Mouse (Mus musculus) heart, postnatal 0 days (tissue): ENCODE measurements around the gene Rptor. TPM values are rescaled to one million over a fixed set of nuclear protein-coding genes. Genes with fewer than 3 reads are reported as not detected.

Experiments used
- ATAC-seq: fragments of 200-750 bp; cut with Nextera tagmentation; 2 replicates; pipeline ENCODE4 v1.8.0; 2017; ENCODE audit warnings: low read depth, moderate number of reproducible peaks, moderate library complexity; ENCODE audit not compliant: insufficient read depth
- DNase-seq: peaks from one replicate; pipeline ENCODE4 v3.0.0-alpha.2; 2016; ENCODE audit warnings: low spot score
- H3K27ac ChIP-seq: fragments of 300-500 bp; sonication (generic); 2 replicates; pipeline ENCODE4 v1.5.1; 2014; ENCODE audit warnings: low read depth, mild to moderate bottlenecking
- H3K27me3 ChIP-seq: fragments of 300-500 bp; sonication (generic); 2 replicates; pipeline ENCODE4 v1.6.1; 2014; ENCODE audit warnings: low read length, mixed read lengths; ENCODE audit not compliant: control insufficient read depth, insufficient read depth
- H3K36me3 ChIP-seq: fragments of 300-500 bp; sonication (generic); replicated peaks from 2 replicates; pipeline ENCODE4 v1.6.1; 2014; ENCODE audit warnings: low read length, mixed read lengths; ENCODE audit not compliant: control insufficient read depth, insufficient read depth
- H3K4me1 ChIP-seq: fragments of 300-500 bp; sonication (generic); 2 replicates; pipeline ENCODE4 v1.6.1; 2014; ENCODE audit warnings: antibody characterized with exemption; ENCODE audit not compliant: control insufficient read depth, insufficient read depth
- H3K4me2 ChIP-seq: fragments of 300-500 bp; sonication (generic); 2 replicates; pipeline ENCODE4 v1.6.1; 2014; ENCODE audit warnings: low read depth, mild to moderate bottlenecking, low read length, moderate library complexity
- H3K4me3 ChIP-seq: fragments of 300-500 bp; sonication (generic); 2 replicates; pipeline ENCODE4 v1.5.1; 2014; ENCODE audit warnings: low read depth, low read length
- H3K9ac ChIP-seq: fragments of 300-500 bp; sonication (generic); replicated peaks from 2 replicates; pipeline ENCODE4 v1.6.1; 2014; ENCODE audit warnings: low read depth, low read length, mixed read lengths
- H3K9me3 ChIP-seq: fragments of 300-500 bp; sonication (generic); replicated peaks from 2 replicates; pipeline ENCODE4 v1.6.1; 2016; ENCODE audit warnings: low read length; ENCODE audit not compliant: control insufficient read depth
- CTCF ChIP-seq: IDR thresholded peaks from 2 replicates; pipeline ENCODE4 v1.5.1; 2016; ENCODE audit warnings: antibody characterized with exemption, control low read depth, low read depth
- EP300 ChIP-seq: IDR thresholded peaks from 2 replicates; pipeline ENCODE4 v1.6.1; 2016; ENCODE audit warnings: antibody characterized with exemption, low read depth
- WGBS: fragments of 180-500 bp; shearing (Covaris S2); extraction: QIAGEN DNeasy Blood & Tissue Kit; methylation state at CpG from one replicate; pipeline ENCODE4 v1.1.7; 2014; 5-methylcytosine and 5-hydroxymethylcytosine counted together
- polyA plus RNA-seq: library from polyadenylated mRNA; unstranded; fragments of >200 nt; fragmentation: Nextera tagmentation; extraction: Ambion mirVana; gene quantifications from 2 replicates; pipeline ENCODE4 v1.2.1, GENCODE M21; 2015
- total RNA-seq: library from RNA; depleted of rRNA; stranded (reverse); fragments of >200 nt; gene quantifications from 2 replicates; pipeline ENCODE4 v1.2.3, GENCODE M21; 2014; ENCODE audit warnings: low replicate concordance; rRNA removed

The Rptor gene
- total and polyA plus RNA-seq, 2 experiments from 2014 or later, result 4.8 to 39.8 TPM

DNA sequence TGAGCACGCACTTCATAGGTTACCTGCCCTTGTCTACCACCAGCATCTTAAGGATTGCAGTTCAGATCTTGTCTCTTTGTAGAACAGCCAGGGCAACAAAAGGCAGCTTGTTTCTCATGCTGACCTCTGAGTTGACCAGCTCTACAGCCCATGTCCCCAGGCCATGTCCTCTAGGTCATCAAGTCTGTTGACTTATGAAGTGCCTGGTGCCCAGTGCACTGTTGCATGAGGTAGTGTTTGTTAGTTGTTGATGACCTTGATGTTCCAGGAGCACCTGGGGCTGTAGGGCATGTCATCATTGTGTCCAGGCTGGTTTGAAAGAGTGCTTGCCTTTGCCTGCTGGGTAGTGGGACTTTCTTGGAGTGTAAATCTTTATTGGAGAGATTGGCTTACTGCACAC is 344.7 kb downstream of the Rptor start:
- Histone ChIP-seq H3K9ac (no peak overlapping the region), H3K9me3 (no peaks in the 10 kb centered on the region), H3K27ac (no peak overlapping the region), H3K4me2 (no peak overlapping the region), H3K36me3 (no peaks in the 10 kb centered on the region), H3K4me3 (no peak overlapping the region), H3K27me3 (no peaks in the 10 kb centered on the region), H3K4me1 (peaks cover 40% of the 10 kb centered on the region)
- WGBS, result 100% methylated on average over 1 of the region's 1 CpGs
- DNase-seq (no peak), ATAC-seq (no peak)
- TF ChIP-seq CTCF (no peak), EP300 (no peak)

DNA sequence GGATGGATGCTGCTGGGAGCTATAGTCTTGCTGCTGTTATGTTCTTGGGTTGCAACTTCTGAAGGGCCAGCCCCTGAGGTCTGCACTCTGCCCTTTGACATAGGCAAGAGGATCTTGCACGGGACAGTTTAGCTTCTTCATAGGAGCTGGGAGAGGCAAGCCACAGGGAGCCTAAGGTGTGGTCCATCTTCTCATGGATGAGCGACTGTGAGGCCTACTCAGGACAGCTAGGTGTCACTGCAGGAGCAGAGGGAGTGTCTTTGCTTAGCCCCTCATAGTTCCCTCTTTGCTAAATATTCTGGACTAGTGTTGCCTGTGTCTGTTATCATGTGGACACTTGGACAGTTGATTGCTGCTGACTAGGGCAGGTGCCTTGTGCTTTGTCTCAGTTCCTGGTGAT is 345.2 kb downstream of the Rptor start:
- Histone ChIP-seq H3K27me3 (no peaks in the 10 kb centered on the region), H3K27ac (peak overlapping the region; percentile 49; the same call in 1 of the 2 replicates), H3K4me1 (peaks cover 44% of the 10 kb centered on the region), H3K4me2 (no peak overlapping the region), H3K4me3 (no peak overlapping the region), H3K9me3 (no peaks in the 10 kb centered on the region), H3K9ac (no peak overlapping the region), H3K36me3 (no peaks in the 10 kb centered on the region)
- ATAC-seq (no peak), DNase-seq (no peak)
- 57% methylated on average over 2 of the region's 2 CpGs for WGBS
- TF ChIP-seq CTCF (peak; percentile 52), EP300 (no peak)

DNA sequence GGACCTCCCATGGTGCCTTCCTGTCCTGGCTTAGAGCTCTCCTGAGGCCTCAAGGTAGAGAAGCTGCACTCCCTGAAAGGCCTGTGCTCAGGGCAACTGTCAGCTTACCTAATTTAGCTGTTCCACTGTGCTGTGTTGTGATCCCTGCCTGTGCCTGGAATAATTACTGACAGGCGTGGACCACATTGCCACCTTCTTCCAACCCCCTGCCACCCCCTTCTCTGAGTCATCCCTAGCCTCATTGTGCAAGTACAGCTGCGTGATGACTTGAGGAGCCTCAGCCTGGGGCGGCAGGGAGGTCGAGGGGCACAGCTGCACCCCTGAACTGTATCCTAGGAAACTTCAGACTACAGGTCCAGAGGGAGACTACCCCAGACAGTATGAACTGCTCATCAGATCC is 345.6 kb downstream of the Rptor start:
- no peak for ATAC-seq
- peaks cover 48% of the 10 kb centered on the region for H3K4me1 ChIP-seq
- H3K36me3 ChIP-seq, result no peaks in the 10 kb centered on the region
- H3K27me3 ChIP-seq, result no peaks in the 10 kb centered on the region
- TF ChIP-seq CTCF, result no peak
- TF ChIP-seq EP300, result no peak
- DNase-seq, result no peak
- H3K4me3 ChIP-seq, result no peak overlapping the region
- no peak overlapping the region for H3K4me2 ChIP-seq
- H3K9me3 ChIP-seq, result no peaks in the 10 kb centered on the region
- peak overlapping the region; percentile 49 for H3K27ac ChIP-seq
- 62% methylated on average over 4 of the region's 4 CpGs for WGBS
- peak overlapping the region; percentile 15; the same call in 1 of the 2 replicates for H3K9ac ChIP-seq

DNA sequence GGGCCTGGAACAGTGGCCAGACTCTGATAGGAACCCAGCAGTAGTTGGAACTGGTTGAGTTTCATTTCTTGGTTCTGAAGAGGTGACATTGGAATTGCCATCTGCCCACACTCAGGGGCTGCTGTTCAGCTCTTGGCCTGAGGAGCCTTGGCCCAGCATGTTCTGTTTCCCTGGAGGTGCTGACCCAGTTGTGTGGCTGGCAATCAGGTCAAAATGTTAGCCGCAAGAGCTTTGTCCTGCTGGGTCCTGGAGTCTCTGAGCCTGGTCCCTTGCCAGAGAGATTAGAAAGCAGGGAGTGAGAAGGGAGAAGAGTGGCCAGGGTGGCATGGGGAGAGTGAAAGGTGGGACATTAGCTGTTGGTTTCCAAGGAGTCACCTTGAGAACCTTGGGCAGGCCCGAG is 346.1 kb downstream of the Rptor start:
- TF ChIP-seq CTCF (no peak), EP300 (no peak)
- H3K9ac ChIP-seq, result no peak overlapping the region
- no peak for DNase-seq
- H3K36me3 ChIP-seq, result no peaks in the 10 kb centered on the region
- H3K4me2 ChIP-seq, result no peak overlapping the region
- ATAC-seq, result 0 out of 2 replicates have a peak, but pooled peaks have one; percentile 16
- WGBS, result 38% methylated on average over 2 of the region's 2 CpGs
- peaks cover 53% of the 10 kb centered on the region for H3K4me1 ChIP-seq
- H3K9me3 ChIP-seq, result no peaks in the 10 kb centered on the region
- H3K27ac ChIP-seq, result peak overlapping the region; percentile 49
- H3K27me3 ChIP-seq, result no peaks in the 10 kb centered on the region
- no peak overlapping the region for H3K4me3 ChIP-seq

Other genes with a start within 250 kb of the Rptor start
- gene Sgsh, start 247.4 kb upstream of the Rptor start, total RNA-seq, result 3.1 and 14.8 TPM in 2 replicates
- 4.7 and 6.5 TPM in 2 replicates for gene Sgsh, start 247.4 kb upstream of the Rptor start, polyA plus RNA-seq
- 4.0 and 4.4 TPM in 2 replicates for gene Slc26a11, start 247.3 kb upstream of the Rptor start, total RNA-seq
- gene Slc26a11, start 247.3 kb upstream of the Rptor start, polyA plus RNA-seq, result 5.2 and 7.0 TPM in 2 replicates
- 36.7 and 45.4 TPM in 2 replicates for gene Rnf213, start 209.8 kb upstream of the Rptor start, total RNA-seq
- 3.4 and 4.5 TPM in 2 replicates for gene Rnf213, start 209.8 kb upstream of the Rptor start, polyA plus RNA-seq
- gene Endov, start 111.6 kb upstream of the Rptor start, total RNA-seq, result 10.2 and 15.0 TPM in 2 replicates
- 6.4 and 7.4 TPM in 2 replicates for gene Endov, start 111.6 kb upstream of the Rptor start, polyA plus RNA-seq
- gene Nptx1, start 55.2 kb upstream of the Rptor start, total RNA-seq, result 0.81 and 1.6 TPM in 2 replicates
- 0.23 TPM in 2 replicates for gene Nptx1, start 55.2 kb upstream of the Rptor start, polyA plus RNA-seq